Mouse (Mus musculus) stomach, embryonic 16.5 days (tissue): Measurements from ENCODE around the gene Tmcc2. TPM values are rescaled to one million over a fixed set of nuclear protein-coding genes. Genes with fewer than 3 reads are reported as not detected.

Source experiments
- ATAC-seq: fragments of 200-750 bp; cut with Nextera tagmentation; 2 replicates; pipeline ENCODE4 v1.8.0; 2017; ENCODE audit warnings: moderate number of reproducible peaks, moderate TSS enrichment; ENCODE audit not compliant: insufficient read depth, low FRiP score
- H3K27ac ChIP-seq: fragments of 300-500 bp; sonication (generic); 2 replicates; pipeline ENCODE4 v1.5.1; 2014; ENCODE audit warnings: low read length
- H3K27me3 ChIP-seq: fragments of 300-500 bp; sonication (generic); 2 replicates; pipeline ENCODE4 v1.6.1; 2014; ENCODE audit warnings: low read length, control low read depth, mixed read lengths; ENCODE audit not compliant: control insufficient read depth, insufficient read depth
- H3K36me3 ChIP-seq: fragments of 300-500 bp; sonication (generic); 2 replicates; pipeline ENCODE4 v1.6.1; 2014; ENCODE audit warnings: low read length; ENCODE audit not compliant: control insufficient read depth, insufficient read depth
- H3K4me1 ChIP-seq: fragments of 300-500 bp; sonication (generic); 2 replicates; pipeline ENCODE4 v1.6.1; 2014; ENCODE audit warnings: low read length, control low read depth, mixed read lengths; ENCODE audit not compliant: control insufficient read depth, insufficient read depth
- H3K4me2 ChIP-seq: fragments of 300-500 bp; sonication (generic); 2 replicates; pipeline ENCODE4 v1.6.1; 2014; ENCODE audit warnings: low read depth, low read length, mixed read lengths
- H3K4me3 ChIP-seq: fragments of 300-500 bp; sonication (generic); replicated peaks from 2 replicates; pipeline ENCODE4 v1.5.1; 2014; ENCODE audit warnings: mild to moderate bottlenecking, low read length
- H3K9ac ChIP-seq: fragments of 300-500 bp; sonication (generic); 2 replicates; pipeline ENCODE4 v1.6.1; 2014; ENCODE audit warnings: low read length
- H3K9me3 ChIP-seq: fragments of 300-500 bp; sonication (generic); replicated peaks from 2 replicates; pipeline ENCODE4 v1.6.1; 2016; ENCODE audit warnings: low read length, control low read depth; ENCODE audit not compliant: control insufficient read depth
- WGBS: fragments of 180-500 bp; shearing (Covaris S2); extraction: QIAGEN DNeasy Blood & Tissue Kit; methylation state at CpG from one replicate; pipeline ENCODE4 v1.1.7; 2014; 5-methylcytosine and 5-hydroxymethylcytosine counted together
- polyA plus RNA-seq: library from polyadenylated mRNA; unstranded; fragments of >200 nt; fragmentation: Nextera tagmentation; extraction: Ambion mirVana; gene quantifications from 2 replicates; pipeline ENCODE4 v1.2.1, GENCODE M21; 2015

Gene Tmcc2
- polyA plus RNA-seq, 1 experiment from 2014 or later = 28.3 TPM

DNA sequence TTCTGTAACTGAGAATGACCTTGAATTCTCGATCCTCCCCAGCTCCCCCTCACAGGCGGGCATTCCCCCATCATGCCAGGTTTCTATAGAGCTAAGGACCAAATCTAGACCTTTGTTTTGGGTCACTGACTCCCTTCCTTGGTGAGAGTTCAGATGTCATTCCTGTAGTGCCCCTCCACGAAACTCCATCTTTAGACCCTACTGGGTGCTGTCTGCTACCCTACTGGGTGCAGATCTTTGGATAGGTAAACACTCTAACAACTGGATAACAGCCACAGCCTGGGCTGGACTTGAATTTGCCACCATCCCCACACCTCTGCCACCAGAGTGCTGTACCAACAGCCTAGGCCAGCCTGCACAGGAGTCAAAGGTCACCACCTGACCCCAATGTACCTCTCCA, 48.6 kb downstream of the Tmcc2 start:
- Histone ChIP-seq H3K27me3 (no peaks in the 10 kb centered on the region), H3K9ac (no peak overlapping the region), H3K4me2 (no peak overlapping the region), H3K27ac (no peak overlapping the region), H3K4me3 (no peak overlapping the region), H3K9me3 (no peaks in the 10 kb centered on the region), H3K4me1 (peaks cover 12% of the 10 kb centered on the region; the same call in 1 of the 2 replicates), H3K36me3 (no peaks in the 10 kb centered on the region)
- whole genome bisulfite sequencing = 54% methylated on average over 3 of the region's 3 CpGs
- no peak for ATAC-seq

DNA sequence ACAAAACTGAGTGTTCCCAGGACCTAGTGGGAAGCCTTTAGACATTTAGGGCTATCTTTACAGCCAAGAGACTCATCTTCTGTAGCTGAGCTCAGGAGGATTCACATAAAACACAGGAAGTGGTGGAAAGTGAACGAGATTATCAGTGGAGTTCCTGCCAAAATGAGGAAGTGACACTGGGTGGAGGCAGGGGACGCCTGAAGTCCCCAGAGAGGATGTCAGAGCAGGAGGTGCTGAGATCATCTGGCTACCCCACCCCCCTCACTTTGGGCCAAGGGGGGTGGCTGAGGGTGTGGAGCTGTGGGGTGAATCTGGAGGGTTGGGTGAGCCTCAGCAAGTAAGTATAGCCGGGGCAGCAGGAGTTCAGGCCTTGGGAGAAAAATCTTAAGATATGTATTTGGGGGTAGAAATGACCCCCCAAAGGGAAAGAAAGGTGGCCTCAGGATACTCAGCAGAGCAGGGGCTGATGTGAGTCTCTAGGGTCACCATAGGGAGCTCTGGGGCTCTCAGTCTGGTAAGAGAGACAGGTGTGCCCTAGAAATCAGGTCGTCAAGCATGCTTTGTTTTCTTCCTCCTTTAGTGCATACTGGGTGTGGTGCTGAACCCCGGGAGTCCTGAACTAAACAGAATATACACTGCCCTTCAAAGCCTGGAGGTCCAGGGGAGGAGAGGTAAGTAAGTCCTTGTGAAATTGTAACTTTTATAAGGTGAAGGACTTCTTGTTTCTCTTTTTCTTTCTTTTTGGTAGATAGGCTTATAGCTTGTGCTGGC, 49.2 kb downstream of the Tmcc2 start:
- no peak overlapping the region for H3K9ac ChIP-seq
- no peaks in the 10 kb centered on the region for H3K36me3 ChIP-seq
- H3K27ac ChIP-seq = no peak overlapping the region
- H3K27me3 ChIP-seq = no peaks in the 10 kb centered on the region
- peaks cover 12% of the 10 kb centered on the region; the same call in 1 of the 2 replicates for H3K4me1 ChIP-seq
- no peaks in the 10 kb centered on the region for H3K9me3 ChIP-seq
- H3K4me3 ChIP-seq = no peak overlapping the region
- H3K4me2 ChIP-seq = no peak overlapping the region
- WGBS = 33% methylated on average over 5 of the region's 5 CpGs
- no peak for ATAC-seq

DNA sequence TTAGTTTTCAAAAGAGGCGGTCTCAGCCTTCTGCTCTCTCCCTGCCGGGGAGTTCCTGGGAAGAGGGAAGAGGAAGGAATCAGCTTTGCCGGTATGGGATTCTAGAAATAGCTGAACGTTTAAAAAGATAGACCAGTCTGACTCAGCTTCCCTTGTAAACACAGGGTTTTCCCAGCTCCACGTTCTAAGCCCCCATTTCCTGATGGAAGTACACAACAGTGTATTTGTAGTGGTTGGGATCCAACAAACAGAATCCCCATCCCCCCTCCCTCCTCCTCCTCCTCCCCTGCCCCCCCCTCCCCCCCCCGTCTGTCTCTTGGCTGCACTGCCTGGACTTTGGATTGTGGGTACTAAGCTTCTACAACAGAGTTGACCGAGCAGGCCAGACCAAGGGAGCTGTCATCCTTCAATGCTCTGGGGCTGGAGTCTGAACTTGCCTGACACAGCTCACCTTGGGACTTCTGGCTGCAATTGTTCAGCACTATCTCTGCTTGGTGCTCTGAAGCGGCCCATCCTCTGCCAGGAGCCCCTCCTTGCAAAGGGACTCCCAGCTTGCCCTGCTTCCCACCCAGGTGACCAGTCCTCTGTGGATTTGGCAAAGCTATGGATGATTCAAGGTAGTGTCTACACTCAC, 52.9 kb downstream of the Tmcc2 start:
- no peaks in the 10 kb centered on the region for H3K27me3 ChIP-seq
- H3K36me3 ChIP-seq = no peaks in the 10 kb centered on the region
- no peak overlapping the region for H3K4me2 ChIP-seq
- peak overlapping the region; percentile 30; the same call in 1 of the 2 replicates for H3K27ac ChIP-seq
- no peak for ATAC-seq
- H3K9me3 ChIP-seq = no peaks in the 10 kb centered on the region
- H3K4me3 ChIP-seq = no peak overlapping the region
- no peak overlapping the region for H3K9ac ChIP-seq
- H3K4me1 ChIP-seq = peaks cover 22% of the 10 kb centered on the region
- WGBS = 28% methylated on average over 7 of the region's 8 CpGs

DNA sequence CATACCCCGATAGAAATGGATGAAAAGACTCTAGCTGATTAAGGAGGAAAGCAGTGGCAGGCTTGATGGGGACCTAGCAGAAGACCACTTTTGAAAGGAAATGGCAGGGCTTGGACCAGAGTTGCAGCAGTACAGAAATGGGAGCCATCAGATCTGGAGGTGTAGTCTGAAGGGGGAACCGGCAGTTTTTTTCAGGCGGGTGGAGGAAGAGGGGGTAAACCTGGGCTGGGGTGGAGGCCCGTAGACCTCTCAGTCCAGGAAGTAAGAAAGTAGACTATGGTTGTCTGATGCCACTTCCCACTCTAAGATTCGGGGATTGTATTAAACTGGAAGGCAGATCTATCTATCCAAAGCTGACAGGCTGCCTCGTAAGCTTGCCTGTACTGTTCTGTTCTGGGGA, 54.2 kb downstream of the Tmcc2 start:
- no peak for ATAC-seq
- Histone ChIP-seq H3K4me3 (no peak overlapping the region), H3K36me3 (no peaks in the 10 kb centered on the region), H3K9ac (no peak overlapping the region), H3K4me2 (no peak overlapping the region), H3K27ac (no peak overlapping the region), H3K4me1 (peaks cover 24% of the 10 kb centered on the region), H3K9me3 (no peaks in the 10 kb centered on the region), H3K27me3 (no peaks in the 10 kb centered on the region)
- 64% methylated on average over 6 of the region's 6 CpGs for WGBS

DNA sequence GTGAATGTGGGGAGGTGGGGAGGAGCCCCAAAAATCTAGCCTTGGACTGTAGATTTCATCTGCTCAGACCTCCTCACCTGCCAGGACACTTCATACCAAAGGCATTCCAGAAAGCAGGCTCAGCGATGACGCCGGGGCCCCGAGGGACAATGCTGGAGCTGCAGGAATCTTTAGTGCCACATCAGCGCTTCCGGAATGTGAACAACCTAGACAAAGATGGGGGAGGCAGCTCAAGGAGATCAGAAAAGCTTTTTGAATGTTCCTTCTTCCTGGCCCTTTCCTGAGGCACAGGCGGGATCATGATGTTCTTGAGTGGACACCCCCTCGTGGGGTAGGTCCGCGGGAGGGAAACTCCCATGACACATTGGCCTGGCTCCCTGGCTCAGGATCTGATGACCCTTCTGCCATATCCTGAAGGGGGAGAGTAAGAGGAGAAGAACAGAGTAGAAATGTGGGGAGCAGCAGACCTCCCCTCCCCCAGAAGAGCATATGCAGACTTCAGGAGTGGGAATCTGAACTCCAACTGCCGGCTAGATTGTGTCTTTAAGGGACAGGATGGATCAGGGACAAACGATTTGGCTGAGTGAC, 55.6 kb downstream of the Tmcc2 start:
- Histone ChIP-seq H3K4me3 (no peak overlapping the region), H3K27me3 (no peaks in the 10 kb centered on the region), H3K27ac (no peak overlapping the region), H3K4me2 (no peak overlapping the region), H3K9ac (no peak overlapping the region), H3K4me1 (peaks cover 24% of the 10 kb centered on the region), H3K36me3 (no peaks in the 10 kb centered on the region), H3K9me3 (no peaks in the 10 kb centered on the region)
- WGBS = 65% methylated on average over 12 of the region's 12 CpGs
- ATAC-seq = no peak

DNA sequence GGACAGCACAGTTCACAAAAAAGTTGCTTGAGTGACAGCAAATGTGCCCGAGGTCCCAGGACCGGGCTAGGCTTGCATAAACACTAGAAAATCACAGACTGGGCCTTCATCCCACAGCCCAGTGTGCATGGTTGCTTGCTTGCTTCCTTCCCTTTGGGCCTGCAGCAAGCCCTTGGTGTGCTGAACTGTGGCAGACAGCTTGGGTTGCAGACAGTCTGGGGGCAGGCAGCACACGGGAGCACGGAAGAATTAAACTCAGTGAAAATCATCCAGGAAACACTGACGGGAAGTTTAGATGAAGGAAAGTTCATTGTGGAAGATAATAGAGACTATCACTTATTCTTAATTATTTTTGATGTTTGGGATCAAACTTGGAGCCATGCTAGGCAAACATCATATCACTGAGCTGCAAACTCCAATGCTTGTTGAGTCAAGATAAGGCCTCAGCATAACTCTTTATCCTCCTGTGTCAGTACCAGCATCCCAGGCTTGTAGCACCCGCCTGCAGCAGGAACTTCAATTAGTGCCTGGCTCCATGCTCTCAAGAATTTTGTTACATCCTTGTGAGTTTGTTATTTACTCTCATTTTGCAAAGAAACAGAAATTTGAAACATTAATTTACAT, 56.8 kb downstream of the Tmcc2 start:
- ATAC-seq = no peak
- H3K4me3 ChIP-seq = no peak overlapping the region
- no peak overlapping the region for H3K9ac ChIP-seq
- no peaks in the 10 kb centered on the region for H3K27me3 ChIP-seq
- H3K4me1 ChIP-seq = peaks cover 24% of the 10 kb centered on the region
- no peaks in the 10 kb centered on the region for H3K36me3 ChIP-seq
- no peaks in the 10 kb centered on the region for H3K9me3 ChIP-seq
- peak overlapping the region; percentile 39 for H3K27ac ChIP-seq
- 27% methylated on average over 6 of the region's 6 CpGs for WGBS
- no peak overlapping the region for H3K4me2 ChIP-seq

DNA sequence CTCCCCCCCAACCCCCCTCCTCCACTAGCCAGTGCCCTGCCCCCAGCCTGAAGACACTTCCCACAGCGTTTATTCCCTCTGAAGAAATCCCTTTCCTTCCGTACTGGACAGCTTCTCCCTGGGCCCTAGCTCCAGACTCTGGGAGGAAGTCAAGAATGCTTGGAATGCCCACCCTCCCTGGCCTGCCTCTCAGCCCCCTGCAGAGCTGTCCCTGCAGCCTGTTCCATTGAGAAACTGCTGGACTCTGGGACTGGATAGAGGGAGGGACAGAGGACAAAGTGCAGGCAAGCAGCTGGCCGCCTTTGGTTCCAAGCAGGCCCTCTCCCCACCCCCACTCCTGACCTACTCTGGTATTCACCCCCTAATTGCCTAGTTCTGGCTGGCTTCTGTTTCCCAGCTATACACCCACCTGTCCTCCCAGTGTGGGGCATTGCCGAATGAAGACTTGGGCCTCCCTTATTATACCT, 57.4 kb downstream of the Tmcc2 start:
- Histone ChIP-seq H3K9me3 (no peaks in the 10 kb centered on the region), H3K4me3 (no peak overlapping the region), H3K9ac (0 out of 2 replicates have a peak overlapping the region, but pooled peaks have one; percentile 34), H3K4me2 (no peak overlapping the region), H3K36me3 (no peaks in the 10 kb centered on the region), H3K27ac (peak overlapping the region; percentile 39), H3K4me1 (peaks cover 24% of the 10 kb centered on the region), H3K27me3 (no peaks in the 10 kb centered on the region)
- WGBS = 13% methylated on average over 4 of the region's 4 CpGs
- peak; percentile 87 for ATAC-seq

DNA sequence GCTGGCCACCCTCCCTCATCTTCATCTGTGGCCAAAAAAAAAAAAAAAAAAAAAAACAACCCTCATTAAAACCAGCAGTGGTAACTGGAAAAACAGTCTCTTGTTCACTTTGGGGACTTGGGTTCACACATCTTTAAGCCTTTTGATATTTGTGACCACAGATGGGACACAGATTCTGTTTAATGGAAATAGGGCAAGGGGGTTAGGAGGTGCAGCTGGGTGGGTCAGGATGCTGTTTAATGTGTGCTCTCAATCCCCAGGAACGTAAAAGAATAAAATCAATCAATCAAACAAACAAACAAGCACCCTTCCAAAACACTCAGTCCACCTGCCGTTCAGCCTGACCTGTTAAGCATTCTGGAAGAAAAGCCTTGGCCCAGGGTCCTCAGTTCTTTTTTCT, 57.9 kb downstream of the Tmcc2 start:
- Histone ChIP-seq H3K27ac (0 out of 2 replicates have a peak overlapping the region, but pooled peaks have one; percentile 39), H3K4me2 (no peak overlapping the region), H3K9ac (no peak overlapping the region), H3K36me3 (no peaks in the 10 kb centered on the region), H3K27me3 (no peaks in the 10 kb centered on the region), H3K4me3 (no peak overlapping the region), H3K4me1 (peaks cover 24% of the 10 kb centered on the region), H3K9me3 (no peaks in the 10 kb centered on the region)
- WGBS = 23% methylated on average over 2 of the region's 2 CpGs
- ATAC-seq = no peak

DNA sequence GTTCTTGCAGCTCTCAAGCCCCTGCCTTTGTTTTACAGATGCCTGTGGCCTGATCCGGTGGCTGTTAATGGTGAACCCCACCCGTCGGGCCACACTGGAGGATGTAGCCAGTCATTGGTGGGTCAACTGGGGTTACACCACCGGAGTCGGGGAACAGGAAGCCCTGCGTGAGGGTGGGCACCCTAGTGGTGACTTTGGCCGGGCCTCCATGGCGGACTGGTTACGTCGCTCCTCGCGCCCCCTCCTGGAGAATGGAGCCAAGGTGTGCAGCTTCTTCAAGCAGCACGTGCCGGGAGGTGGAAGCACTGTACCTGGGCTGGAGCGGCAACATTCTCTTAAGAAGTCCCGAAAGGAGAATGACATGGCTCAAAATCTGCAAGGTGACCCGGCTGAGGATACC, 59.8 kb downstream of the Tmcc2 start:
- no peak overlapping the region for H3K4me3 ChIP-seq
- peaks cover 24% of the 10 kb centered on the region for H3K4me1 ChIP-seq
- no peak overlapping the region for H3K4me2 ChIP-seq
- H3K9me3 ChIP-seq = no peaks in the 10 kb centered on the region
- H3K27me3 ChIP-seq = no peaks in the 10 kb centered on the region
- no peak overlapping the region for H3K27ac ChIP-seq
- 81% methylated on average over 17 of the region's 17 CpGs for WGBS
- H3K9ac ChIP-seq = no peak overlapping the region
- ATAC-seq = no peak
- no peaks in the 10 kb centered on the region for H3K36me3 ChIP-seq
